Mouse (Mus musculus): ENCODE measurements at regions not wholly inside any gene's neighbourhood (a gene's known extent, or its start where the extent isn't known, plus 50 kb on each side); places are given as distances from the start of the nearest gene placed in this dataset.
"Not testable (repeated sequence)": the region's sequence is repeated elsewhere in the genome, so short reads cannot be mapped to it uniquely, and the experiment has no call there.

GRCm38 (mm10) chr3:40355103-40355502 lies 176.0 kb upstream of the Intu start:
- no peaks in the 10 kb centered on the region for H3K36me3 ChIP-seq (ENCODE audit: control insufficient read depth, insufficient read depth, low read length, poor library complexity, severe bottlenecking)
- TF ChIP-seq CTCF (IDR thresholded peaks at IDR 0.05; ENCODE audit: low read depth, low read length), result no peak
- no peak for TF ChIP-seq POLR2A (IDR thresholded peaks at IDR 0.05; ENCODE audit: insufficient read depth, low read length)
- TF ChIP-seq EP300 (IDR thresholded peaks at IDR 0.05; ENCODE audit: insufficient read depth, low read depth, low read length), result no peak
- H3K4me3 ChIP-seq (ENCODE audit: low read depth, low read length), result no peak overlapping the region
- no peak overlapping the region for H3K9ac ChIP-seq (ENCODE audit: low read depth, poor library complexity, severe bottlenecking)
- H3K27me3 ChIP-seq (ENCODE audit: control insufficient read depth, insufficient read depth, low read length, poor library complexity, severe bottlenecking), result no peaks in the 10 kb centered on the region
- no peak overlapping the region for H3K27ac ChIP-seq (ENCODE audit: insufficient read depth, low read length)
- no peaks in the 10 kb centered on the region for H3K4me1 ChIP-seq (ENCODE audit: control insufficient read depth, insufficient read depth, low read length)
- no peaks in the 10 kb centered on the region for H3K9me3 ChIP-seq (replicated peaks; ENCODE audit: control insufficient read depth, insufficient read depth, low read length, poor library complexity, severe bottlenecking)

- no peaks in the 10 kb centered on the region for H3K27me3 ChIP-seq (ENCODE audit: control insufficient read depth, insufficient read depth, low read length, poor library complexity, severe bottlenecking)
- H3K4me3 ChIP-seq (ENCODE audit: low read depth, low read length), result no peak overlapping the region
- no peak overlapping the region for H3K27ac ChIP-seq (ENCODE audit: insufficient read depth, low read length)
- H3K4me1 ChIP-seq (ENCODE audit: control insufficient read depth, insufficient read depth, low read length), result no peaks in the 10 kb centered on the region
- H3K9ac ChIP-seq (ENCODE audit: low read depth, poor library complexity, severe bottlenecking), result no peak overlapping the region
- no peaks in the 10 kb centered on the region for H3K36me3 ChIP-seq (ENCODE audit: control insufficient read depth, insufficient read depth, low read length, poor library complexity, severe bottlenecking)
- TF ChIP-seq POLR2A (IDR thresholded peaks at IDR 0.05; ENCODE audit: insufficient read depth, low read length) (no peak), CTCF (IDR thresholded peaks at IDR 0.05; ENCODE audit: low read depth, low read length) (no peak), EP300 (IDR thresholded peaks at IDR 0.05; ENCODE audit: insufficient read depth, low read depth, low read length) (no peak)
- H3K9me3 ChIP-seq (replicated peaks; ENCODE audit: control insufficient read depth, insufficient read depth, low read length, poor library complexity, severe bottlenecking), result no peaks in the 10 kb centered on the region
Measured at GRCm38 (mm10) chr3:40368421-40368820, 162.7 kb upstream of the Intu start.

GRCm38 (mm10) chr3:40371411-40371810 lies 159.7 kb upstream of the Intu start:
- Histone ChIP-seq H3K9ac (ENCODE audit: low read depth, poor library complexity, severe bottlenecking) (no peak overlapping the region), H3K36me3 (ENCODE audit: control insufficient read depth, insufficient read depth, low read length, poor library complexity, severe bottlenecking) (no peaks in the 10 kb centered on the region), H3K4me1 (ENCODE audit: control insufficient read depth, insufficient read depth, low read length) (no peaks in the 10 kb centered on the region), H3K27ac (ENCODE audit: insufficient read depth, low read length) (no peak overlapping the region), H3K9me3 (replicated peaks; ENCODE audit: control insufficient read depth, insufficient read depth, low read length, poor library complexity, severe bottlenecking) (no peaks in the 10 kb centered on the region), H3K27me3 (ENCODE audit: control insufficient read depth, insufficient read depth, low read length, poor library complexity, severe bottlenecking) (no peaks in the 10 kb centered on the region), H3K4me3 (ENCODE audit: low read depth, low read length) (no peak overlapping the region)
- no peak for TF ChIP-seq EP300 (IDR thresholded peaks at IDR 0.05; ENCODE audit: insufficient read depth, low read depth, low read length)
- TF ChIP-seq POLR2A (IDR thresholded peaks at IDR 0.05; ENCODE audit: insufficient read depth, low read length), result no peak
- TF ChIP-seq CTCF (IDR thresholded peaks at IDR 0.05; ENCODE audit: low read depth, low read length), result no peak

- not testable (repeated sequence) for H3K36me3 ChIP-seq (ENCODE audit: control insufficient read depth, insufficient read depth, low read length, poor library complexity, severe bottlenecking); H3K27me3 ChIP-seq (ENCODE audit: control insufficient read depth, insufficient read depth, low read length, poor library complexity, severe bottlenecking); H3K4me3 ChIP-seq (ENCODE audit: low read depth, low read length); H3K9ac ChIP-seq (ENCODE audit: low read depth, poor library complexity, severe bottlenecking); H3K9me3 ChIP-seq (replicated peaks; ENCODE audit: control insufficient read depth, insufficient read depth, low read length, poor library complexity, severe bottlenecking); H3K27ac ChIP-seq (ENCODE audit: insufficient read depth, low read length); H3K4me1 ChIP-seq (ENCODE audit: control insufficient read depth, insufficient read depth, low read length)
Measured at GRCm38 (mm10) chr3:40376220-40376619, 154.9 kb upstream of the Intu start.

- Histone ChIP-seq H3K27me3 (ENCODE audit: control insufficient read depth, insufficient read depth, low read length, poor library complexity, severe bottlenecking) (no peaks in the 10 kb centered on the region), H3K9me3 (replicated peaks; ENCODE audit: control insufficient read depth, insufficient read depth, low read length, poor library complexity, severe bottlenecking) (no peaks in the 10 kb centered on the region), H3K27ac (ENCODE audit: insufficient read depth, low read length) (no peak overlapping the region), H3K4me3 (ENCODE audit: low read depth, low read length) (no peak overlapping the region), H3K9ac (ENCODE audit: low read depth, poor library complexity, severe bottlenecking) (no peak overlapping the region), H3K36me3 (ENCODE audit: control insufficient read depth, insufficient read depth, low read length, poor library complexity, severe bottlenecking) (no peaks in the 10 kb centered on the region), H3K4me1 (ENCODE audit: control insufficient read depth, insufficient read depth, low read length) (no peaks in the 10 kb centered on the region)
- no peak for TF ChIP-seq POLR2A (IDR thresholded peaks at IDR 0.05; ENCODE audit: insufficient read depth, low read length)
- TF ChIP-seq EP300 (IDR thresholded peaks at IDR 0.05; ENCODE audit: insufficient read depth, low read depth, low read length), result no peak
- no peak for TF ChIP-seq CTCF (IDR thresholded peaks at IDR 0.05; ENCODE audit: low read depth, low read length)
Measured at GRCm38 (mm10) chr3:40377416-40377815, 153.7 kb upstream of the Intu start.

GRCm38 (mm10) chr3:40379063-40379462 lies 152.0 kb upstream of the Intu start:
- no peaks in the 10 kb centered on the region for H3K36me3 ChIP-seq (ENCODE audit: control insufficient read depth, insufficient read depth, low read length, poor library complexity, severe bottlenecking)
- H3K27me3 ChIP-seq (ENCODE audit: control insufficient read depth, insufficient read depth, low read length, poor library complexity, severe bottlenecking), result no peaks in the 10 kb centered on the region
- no peak for TF ChIP-seq POLR2A (IDR thresholded peaks at IDR 0.05; ENCODE audit: insufficient read depth, low read length)
- no peak for TF ChIP-seq CTCF (IDR thresholded peaks at IDR 0.05; ENCODE audit: low read depth, low read length)
- no peak for TF ChIP-seq EP300 (IDR thresholded peaks at IDR 0.05; ENCODE audit: insufficient read depth, low read depth, low read length)
- no peak overlapping the region for H3K9ac ChIP-seq (ENCODE audit: low read depth, poor library complexity, severe bottlenecking)
- H3K4me3 ChIP-seq (ENCODE audit: low read depth, low read length), result no peak overlapping the region
- H3K27ac ChIP-seq (ENCODE audit: insufficient read depth, low read length), result no peak overlapping the region
- no peaks in the 10 kb centered on the region for H3K9me3 ChIP-seq (replicated peaks; ENCODE audit: control insufficient read depth, insufficient read depth, low read length, poor library complexity, severe bottlenecking)
- H3K4me1 ChIP-seq (ENCODE audit: control insufficient read depth, insufficient read depth, low read length), result no peaks in the 10 kb centered on the region
